9 mouse cellular contexts compared by ENCODE assay signal in the genomic region with DNA sequence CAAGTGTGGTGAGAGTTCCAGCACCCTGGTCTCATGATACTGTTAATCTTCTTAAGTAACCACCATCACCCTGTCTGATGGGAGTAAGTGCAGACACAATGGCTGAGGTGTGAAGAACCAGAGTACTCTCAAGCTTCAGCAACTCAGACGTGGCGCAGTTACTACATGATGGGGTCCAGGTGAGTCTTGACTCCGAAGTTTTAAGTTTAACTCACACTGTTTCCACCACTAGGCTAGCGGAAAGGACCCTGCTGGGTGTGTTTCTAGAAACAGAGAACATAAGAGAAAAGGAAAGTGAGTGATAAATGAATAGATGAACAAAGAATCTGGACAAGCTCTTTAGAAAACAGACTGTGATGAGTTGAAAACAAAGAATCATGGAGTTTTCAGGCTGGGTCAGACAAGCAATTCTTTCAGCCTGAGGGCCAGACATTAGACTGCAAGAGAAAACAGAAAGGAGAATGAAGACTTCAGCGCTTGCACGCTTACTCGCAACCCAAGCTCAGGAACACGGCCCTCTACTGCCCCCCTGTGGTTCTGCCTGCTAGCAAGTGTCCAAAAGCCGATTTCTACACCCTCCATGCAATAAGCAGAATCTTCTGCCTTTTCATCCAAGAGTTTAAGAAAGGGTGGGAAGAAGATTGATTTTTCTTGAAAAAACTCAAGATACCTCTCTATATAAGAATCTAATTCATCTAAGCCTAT.
DNase-seq lines count a peak whose midpoint lies in the region; ATAC-seq lines count a peak whose summit lies in the region.
"Had no signal": no experiment of that assay in that cellular context is flagged by ENCODE, and none has a peak within 500 bp of the region (broad histone marks: within the 10 kb centered on the region; RNA-seq: fewer than 3 reads in every experiment).

No protein-coding gene starts in this region.

- no peak overlapping the region for H3K27ac ChIP-seq in embryonic facial prominence, embryonic 10.5 days (replicated peaks)
- no peak overlapping the region for H3K27ac ChIP-seq in midbrain, embryonic 11.5 days (ENCODE audit: low read depth, low read length)
- H3K27ac ChIP-seq: limb, embryonic 12.5 days had no signal

- no peak overlapping the region for H3K4me3 ChIP-seq in embryonic facial prominence, embryonic 10.5 days
- H3K4me3 ChIP-seq in midbrain, embryonic 11.5 days (ENCODE audit: low read depth, low read length) = no peak overlapping the region
- H3K4me3 ChIP-seq: limb, embryonic 12.5 days had no signal

- peak; percentile 84 for DNase-seq in NIH3T3 (ENCODE audit: low read depth)
- DNase-seq in adrenal gland, postnatal 4 days (ENCODE audit: low spot score in 2 of 2) = peak; percentile 46 to 57
- peak; percentile 85 for DNase-seq in embryonic facial prominence, embryonic 10.5 days (ENCODE audit: low spot score)
- DNase-seq in heart, postnatal 10 days = peak; percentile 84 to 88
- peak; percentile 80 for DNase-seq in layer of hippocampus, adult 9-11 months
- DNase-seq in midbrain, embryonic 11.5 days (ENCODE audit: low spot score, missing footprints) = peak; percentile 98
- DNase-seq in right cerebral cortex, postnatal 4 days = peak; percentile 99
- DNase-seq in T-cell, adult 2 months (ENCODE audit: low spot score) = no peak

- H3K9ac ChIP-seq in midbrain, embryonic 11.5 days (ENCODE audit: low read length) = no peak overlapping the region
- H3K9ac ChIP-seq: limb, embryonic 12.5 days had no signal

- WGBS in embryonic facial prominence, embryonic 10.5 days = 47% methylated on average over 9 of the region's 9 CpGs
- 39% methylated on average over 9 of the region's 9 CpGs for WGBS in midbrain, embryonic 11.5 days

- no peaks in the 10 kb centered on the region for H3K4me1 ChIP-seq in embryonic facial prominence, embryonic 10.5 days
- no peaks in the 10 kb centered on the region for H3K4me1 ChIP-seq in midbrain, embryonic 11.5 days (ENCODE audit: control insufficient read depth, insufficient read depth, low read length)
- H3K4me1 ChIP-seq: limb, embryonic 12.5 days had no signal

- intact Hi-C loops in heart, postnatal 10 days (cut with DNase I) = loop anchor here (5.0 kb wide), 1 partner anchor 132 kb away; no protein-coding TSS in a partner anchor

- H3K4me2 ChIP-seq in midbrain, embryonic 11.5 days = no peak overlapping the region
- H3K4me2 ChIP-seq: limb, embryonic 12.5 days had no signal

- peak; percentile 79 for ATAC-seq in midbrain, embryonic 11.5 days (ENCODE audit: low FRiP score)

- no peaks in the 10 kb centered on the region for H3K27me3 ChIP-seq in embryonic facial prominence, embryonic 10.5 days (replicated peaks; ENCODE audit: low read depth, poor library complexity, severe bottlenecking)
- no peaks in the 10 kb centered on the region for H3K27me3 ChIP-seq in midbrain, embryonic 11.5 days (ENCODE audit: control insufficient read depth, insufficient read depth, low read length)
- H3K27me3 ChIP-seq: limb, embryonic 12.5 days had no signal

- H3K36me3 ChIP-seq in embryonic facial prominence, embryonic 10.5 days (replicated peaks) = no peaks in the 10 kb centered on the region
- H3K36me3 ChIP-seq in midbrain, embryonic 11.5 days (ENCODE audit: control insufficient read depth, insufficient read depth, low read length) = no peaks in the 10 kb centered on the region
- H3K36me3 ChIP-seq: limb, embryonic 12.5 days had no signal

- H3K9me3 ChIP-seq in embryonic facial prominence, embryonic 10.5 days = no peaks in the 10 kb centered on the region; the same call in 1 of the 2 replicates
- no peaks in the 10 kb centered on the region for H3K9me3 ChIP-seq in midbrain, embryonic 11.5 days (ENCODE audit: control insufficient read depth, low read length)
- H3K9me3 ChIP-seq: limb, embryonic 12.5 days had no signal
